Comparison of ENCODE assay signal across 9 mouse cellular contexts in genomic region chr11:18927351-18927750, GRCm38 (mm10).
DNase-seq lines count a peak whose midpoint lies in the region; ATAC-seq lines count a peak whose summit lies in the region.
"Had no signal": no experiment of that assay in that cellular context is flagged by ENCODE, and none has a peak within 500 bp of the region (broad histone marks: within the 10 kb centered on the region; RNA-seq: fewer than 3 reads in every experiment).

No protein-coding gene starts in this region.

- H3K4me1 ChIP-seq in intestine, embryonic 15.5 days (replicated peaks) = peaks cover 17% of the 10 kb centered on the region
- H3K4me1 ChIP-seq in limb, embryonic 10.5 days = peaks cover 27% of the 10 kb centered on the region
- peaks cover 34% of the 10 kb centered on the region for H3K4me1 ChIP-seq in embryonic facial prominence, embryonic 10.5 days

- DNase-seq in cerebellum, postnatal 4 days (ENCODE audit: low spot score in 2 of 2) = no peak
- DNase-seq in 416B (ENCODE audit: low read depth) = peak; percentile 93
- DNase-seq in cerebellum, adult 9-11 months = peak; percentile 70
- no peak for DNase-seq in limb, embryonic 10.5 days (ENCODE audit: low spot score)
- no peak for DNase-seq in embryonic facial prominence, embryonic 10.5 days (ENCODE audit: low spot score)
- no peak for DNase-seq in frontal cortex, adult 2 months (ENCODE audit: extremely low spot score in 1 of 2, low spot score in 1 of 2)

- no peak overlapping the region for H3K4me3 ChIP-seq in intestine, embryonic 15.5 days (replicated peaks)
- no peak overlapping the region for H3K4me3 ChIP-seq in limb, embryonic 10.5 days
- H3K4me3 ChIP-seq in embryonic facial prominence, embryonic 10.5 days = no peak overlapping the region

- ATAC-seq in cerebellum, adult (ENCODE audit: insufficient number of reproducible peaks, low FRiP score, low TSS enrichment) = peak; percentile 80; the same call in 1 of the 2 replicates
- ATAC-seq in intestine, embryonic 15.5 days = peak; percentile 74

- H3K27ac ChIP-seq in intestine, embryonic 15.5 days = no peak overlapping the region
- H3K27ac ChIP-seq in limb, embryonic 10.5 days = no peak overlapping the region
- H3K27ac ChIP-seq in embryonic facial prominence, embryonic 10.5 days (replicated peaks) = no peak overlapping the region
- H3K27ac ChIP-seq: liver, embryonic 14.5 days had no signal

- H3K9ac ChIP-seq in intestine, embryonic 15.5 days = no peak overlapping the region
- H3K9ac ChIP-seq: liver, embryonic 14.5 days had no signal

- WGBS in intestine, embryonic 15.5 days = 3% methylated on average over 1 of the region's 1 CpGs
- WGBS in limb, embryonic 10.5 days = 3% methylated on average over 1 of the region's 1 CpGs
- 9% methylated on average over 1 of the region's 1 CpGs for WGBS in embryonic facial prominence, embryonic 10.5 days

- H3K9me3 ChIP-seq in intestine, embryonic 15.5 days = no peaks in the 10 kb centered on the region
- no peaks in the 10 kb centered on the region for H3K9me3 ChIP-seq in limb, embryonic 10.5 days (replicated peaks)
- no peaks in the 10 kb centered on the region for H3K9me3 ChIP-seq in embryonic facial prominence, embryonic 10.5 days

- H3K36me3 ChIP-seq in intestine, embryonic 15.5 days = peaks cover 5% of the 10 kb centered on the region; the same call in 1 of the 2 replicates
- H3K36me3 ChIP-seq in limb, embryonic 10.5 days = peaks cover 25% of the 10 kb centered on the region
- peaks cover 14% of the 10 kb centered on the region for H3K36me3 ChIP-seq in embryonic facial prominence, embryonic 10.5 days (replicated peaks)

- no peak overlapping the region for H3K4me2 ChIP-seq in intestine, embryonic 15.5 days (replicated peaks)

- H3K27me3 ChIP-seq in intestine, embryonic 15.5 days (replicated peaks) = no peaks in the 10 kb centered on the region
- peaks cover 40% of the 10 kb centered on the region; the same call in 1 of the 2 replicates for H3K27me3 ChIP-seq in limb, embryonic 10.5 days (ENCODE audit: low read depth, poor library complexity, severe bottlenecking)
- no peaks in the 10 kb centered on the region for H3K27me3 ChIP-seq in embryonic facial prominence, embryonic 10.5 days (replicated peaks; ENCODE audit: low read depth, poor library complexity, severe bottlenecking)

Comparison
In these comparisons a context has a peak if more than half of its experiments do, and no peak if none do; other contexts are left out.
1. DNase-seq: peak in 416B (single experiment) and cerebellum, adult 9-11 months (single experiment); none in cerebellum, postnatal 4 days (0 of 2), limb, embryonic 10.5 days (single experiment), embryonic facial prominence, embryonic 10.5 days (single experiment) and frontal cortex, adult 2 months (0 of 2).